Mouse (Mus musculus): ENCODE data around the gene Gm49405.

Gene Gm49405

DNA sequence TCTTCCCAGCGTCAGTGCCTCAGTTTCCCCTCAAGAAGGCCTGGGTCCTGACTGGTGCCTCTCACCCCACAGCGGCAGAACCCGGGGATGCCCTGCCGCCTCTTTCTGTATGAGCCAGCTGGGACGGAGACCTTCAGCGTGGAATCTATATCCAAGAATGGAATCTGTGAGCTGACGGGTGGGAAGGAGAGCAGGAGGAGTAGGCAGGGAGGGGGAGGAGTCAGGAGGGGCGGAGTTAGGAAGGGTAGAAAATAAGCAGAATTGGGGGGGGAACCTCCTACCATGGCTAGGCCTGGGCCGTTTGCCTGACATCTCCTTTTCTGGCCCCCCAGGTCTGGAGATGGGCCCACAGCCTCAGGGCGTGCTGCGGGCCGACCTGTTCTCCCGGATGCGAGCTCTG lies 12.4 kb upstream of the Gm49405 start:
- DNase-seq (ENCODE audit: low spot score in 2 of 2), result no peak

DNA sequence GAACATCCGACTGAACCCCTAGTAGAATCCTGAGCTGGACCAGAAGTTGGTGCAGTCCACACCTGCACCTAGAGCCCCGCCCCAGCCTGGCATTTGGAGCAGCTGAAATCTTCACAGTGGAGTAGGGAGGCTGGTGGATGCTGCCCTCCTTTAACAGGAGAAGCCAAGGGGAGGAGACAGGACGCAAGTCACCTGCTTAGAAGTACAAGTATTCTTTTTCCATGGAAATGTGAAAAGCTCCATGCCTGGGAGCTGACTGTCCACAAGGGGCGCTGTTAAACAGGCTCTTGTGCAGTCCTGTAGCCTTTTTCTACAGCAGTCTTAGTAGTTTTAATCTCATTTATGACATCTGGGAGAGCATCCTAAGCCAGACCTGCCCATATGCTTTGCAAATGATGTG lies 11.7 kb upstream of the Gm49405 start:
- DNase-seq (ENCODE audit: low spot score in 2 of 2), result no peak

DNA sequence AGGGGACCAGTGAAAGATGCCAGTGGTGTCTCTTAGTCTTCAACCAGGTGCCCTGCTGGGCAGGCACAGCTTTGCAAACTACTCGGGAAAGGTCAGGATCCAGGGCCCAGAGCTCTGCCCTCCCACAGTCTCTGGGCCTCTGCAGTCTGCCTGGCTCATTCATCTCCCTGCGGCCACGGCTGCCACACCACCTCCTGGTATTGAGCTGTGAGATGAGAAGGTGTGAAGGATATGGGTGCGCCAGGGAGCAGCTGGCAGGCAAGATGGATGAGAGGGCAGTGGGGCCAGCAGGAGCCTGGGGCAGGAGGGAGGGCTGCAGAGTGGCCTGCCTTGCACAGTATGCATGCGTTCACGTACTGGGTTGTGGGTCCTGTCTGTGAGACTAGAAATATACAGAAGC lies 9.6 kb upstream of the Gm49405 start:
- no peak for DNase-seq (ENCODE audit: low spot score in 2 of 2)

DNA sequence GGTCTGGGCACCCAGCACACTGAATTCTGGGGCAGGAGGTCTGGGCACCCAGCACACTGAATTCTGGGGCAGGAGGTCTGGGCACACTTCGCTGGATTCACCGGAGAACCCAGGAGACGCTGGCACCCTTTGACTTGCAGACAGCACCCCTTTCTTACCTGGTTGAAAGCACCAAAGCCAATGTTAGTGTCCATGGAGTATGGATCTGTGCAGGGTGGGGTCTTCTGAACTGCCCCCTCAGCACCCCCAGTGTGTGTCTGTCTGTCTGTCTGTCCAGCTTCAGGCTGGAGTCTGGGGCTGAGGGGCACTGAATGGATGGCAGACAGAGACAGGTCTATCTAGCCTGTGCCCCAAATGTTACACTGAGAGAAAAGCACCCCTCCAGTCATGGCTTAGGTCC lies 8.9 kb upstream of the Gm49405 start:
- DNase-seq (ENCODE audit: low spot score in 2 of 2), result no peak

DNA sequence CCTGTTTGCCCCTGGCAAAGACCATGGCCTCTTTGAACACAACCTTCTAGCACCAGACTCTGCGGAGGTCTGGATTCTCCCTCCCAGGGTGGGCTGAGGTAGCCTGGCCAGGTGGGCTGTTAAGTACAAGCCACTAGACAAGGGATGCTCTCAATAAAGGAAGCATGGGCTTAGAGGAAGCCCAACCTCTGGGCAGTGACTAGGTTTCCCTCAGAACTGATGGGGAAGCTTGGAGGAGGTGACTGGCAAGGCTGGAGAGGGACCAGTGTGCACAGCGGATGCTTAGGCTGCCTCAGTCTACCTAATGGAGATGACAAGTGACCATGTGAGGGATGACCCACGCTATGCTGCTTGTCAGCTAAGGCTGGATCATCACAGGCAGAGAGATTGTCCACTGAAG lies 8.5 kb upstream of the Gm49405 start:
- no peak for DNase-seq (ENCODE audit: low spot score in 2 of 2)

DNA sequence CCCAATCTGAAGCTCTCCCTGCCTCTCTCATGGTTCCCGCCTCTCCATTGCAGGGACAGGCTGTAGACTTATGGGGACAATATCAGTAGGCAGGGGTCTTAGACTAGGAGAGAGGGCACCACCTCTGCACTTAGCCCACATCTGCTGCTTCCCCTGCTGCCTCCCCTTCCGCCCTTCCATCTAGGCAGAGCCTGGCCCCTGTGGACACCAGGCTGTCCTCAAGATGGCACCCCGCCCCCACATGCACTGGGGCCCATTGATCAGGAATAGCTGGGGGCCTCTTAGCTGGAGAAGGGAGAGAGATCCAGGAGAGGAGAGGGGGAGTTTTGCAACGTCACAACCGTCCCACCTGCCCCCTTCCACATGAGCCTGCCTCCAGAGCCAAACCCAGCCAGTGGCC lies 8.0 kb upstream of the Gm49405 start, which contains the start of gene Tbx10:
Gene Tbx10, plus strand, starts transcription at position 337 of the 400 bp plus-strand sequence.
- no peak for DNase-seq (ENCODE audit: low spot score in 2 of 2)

DNA sequence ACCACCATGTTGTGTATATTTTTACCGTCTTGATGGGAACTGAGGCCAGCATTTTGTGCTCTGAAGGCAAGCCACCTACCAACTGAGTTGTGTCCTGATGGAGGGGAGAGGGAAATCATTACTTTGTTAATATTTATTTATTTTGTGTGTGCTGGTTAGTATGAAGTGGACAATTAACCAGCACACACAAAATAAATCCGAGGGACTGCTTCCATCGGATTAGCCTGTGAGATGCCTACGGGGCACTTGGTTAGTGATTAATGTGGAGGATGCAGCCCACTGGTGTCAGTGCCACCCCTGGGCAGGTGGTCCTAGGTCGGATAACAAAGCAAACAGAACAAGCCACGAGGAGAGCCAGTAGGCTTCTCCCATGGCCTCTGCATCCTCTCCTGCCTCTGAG lies 5.5 kb upstream of the Gm49405 start:
- DNase-seq (ENCODE audit: low spot score in 2 of 2), result no peak

DNA sequence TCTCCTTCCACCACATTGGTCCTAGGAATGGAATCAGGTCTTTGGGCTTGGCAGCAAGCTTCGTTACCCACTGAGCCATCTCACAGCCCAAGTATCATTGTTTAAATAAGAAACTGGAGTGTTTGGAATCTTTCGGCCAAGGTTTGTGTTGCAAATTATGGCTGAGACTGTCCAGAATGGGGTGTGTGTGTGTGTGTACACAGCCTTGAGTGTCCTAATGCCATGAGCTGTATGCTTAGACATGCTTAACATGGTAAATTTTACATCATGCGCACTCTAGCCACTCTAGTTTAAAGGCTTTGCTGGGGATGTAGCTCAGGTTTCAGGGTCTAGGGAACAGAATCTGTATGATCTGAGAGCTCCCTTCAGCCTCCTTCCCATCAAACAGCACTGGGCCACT lies 4.9 kb upstream of the Gm49405 start:
- no peak for DNase-seq (ENCODE audit: low spot score in 2 of 2)

DNA sequence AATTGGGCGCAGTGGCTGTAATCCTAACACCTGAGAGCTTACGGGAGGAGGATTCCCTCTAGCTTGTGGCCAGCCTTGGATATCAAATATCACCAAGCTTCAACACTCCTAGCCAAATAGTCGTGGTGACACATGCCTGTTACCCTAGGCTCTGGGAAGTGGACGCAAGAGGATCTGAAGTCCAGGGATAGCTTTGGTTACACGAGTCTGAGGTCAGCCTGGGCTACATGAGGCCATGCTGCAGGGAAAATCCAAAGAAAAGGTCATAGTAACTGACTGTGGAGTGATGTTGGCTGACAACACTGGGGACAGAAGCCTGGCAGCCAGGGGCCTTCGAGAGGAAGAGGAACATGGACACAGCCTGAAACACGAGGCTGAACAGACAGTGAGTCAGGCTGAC lies 4.3 kb upstream of the Gm49405 start:
- DNase-seq (ENCODE audit: low spot score in 2 of 2), result no peak

DNA sequence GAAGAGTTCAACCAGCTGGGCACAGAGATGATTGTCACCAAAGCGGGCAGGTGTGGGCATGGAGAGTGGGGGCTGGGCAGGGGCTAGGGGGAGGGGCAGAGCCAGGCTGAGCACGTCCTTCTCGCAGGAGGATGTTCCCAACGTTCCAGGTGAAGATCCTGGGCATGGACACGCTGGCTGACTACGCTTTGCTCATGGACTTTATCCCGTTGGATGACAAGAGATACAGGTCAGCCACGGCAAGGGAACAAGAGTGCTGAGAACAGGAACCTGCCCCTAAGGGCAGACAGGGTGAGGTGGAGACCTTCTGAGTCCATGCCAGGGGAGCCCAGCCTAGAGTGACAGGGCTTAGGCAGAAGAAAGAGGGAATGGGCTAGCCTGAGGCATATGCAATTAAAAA lies 3.7 kb upstream of the Gm49405 start:
- DNase-seq (ENCODE audit: low spot score in 2 of 2), result no peak

DNA sequence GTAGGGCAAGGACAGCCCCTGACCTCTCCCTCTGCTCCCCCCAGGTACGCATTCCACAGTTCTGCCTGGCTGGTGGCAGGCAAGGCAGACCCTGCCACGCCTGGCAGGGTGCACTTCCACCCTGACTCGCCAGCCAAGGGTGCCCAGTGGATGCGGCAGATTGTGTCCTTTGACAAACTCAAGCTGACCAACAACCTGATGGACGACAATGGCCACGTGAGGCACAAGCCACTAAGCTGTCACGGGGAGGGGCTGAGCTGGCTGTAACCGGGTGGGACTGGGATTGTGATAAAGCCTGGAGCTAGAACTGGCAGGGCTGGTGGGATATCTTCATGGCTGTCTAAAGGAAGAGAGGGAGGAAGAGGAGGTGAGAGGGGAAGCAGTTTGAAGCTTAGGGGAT lies 3.2 kb upstream of the Gm49405 start:
- no peak for DNase-seq (ENCODE audit: low spot score in 2 of 2)

DNA sequence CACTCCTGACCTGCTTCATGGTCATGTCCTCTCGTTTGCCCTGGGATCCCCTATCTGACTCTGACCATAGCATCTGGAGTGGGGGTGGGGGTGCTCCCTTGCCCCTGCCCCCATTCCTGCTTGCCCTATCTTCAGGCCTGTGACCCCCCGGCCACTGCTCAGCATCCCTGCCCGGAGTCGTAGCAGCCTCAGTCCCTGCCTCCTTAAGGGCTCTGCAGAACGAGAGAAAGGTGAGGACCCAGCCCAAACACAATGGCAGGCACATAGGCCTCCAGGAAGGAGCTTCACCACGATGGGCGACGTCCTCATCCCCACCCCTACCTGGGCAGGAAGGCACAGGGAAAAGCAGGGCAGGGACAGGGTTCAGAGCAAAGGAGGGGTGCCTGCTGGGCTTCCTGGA lies 2.1 kb upstream of the Gm49405 start:
- no peak for DNase-seq (ENCODE audit: low spot score in 2 of 2)

DNA sequence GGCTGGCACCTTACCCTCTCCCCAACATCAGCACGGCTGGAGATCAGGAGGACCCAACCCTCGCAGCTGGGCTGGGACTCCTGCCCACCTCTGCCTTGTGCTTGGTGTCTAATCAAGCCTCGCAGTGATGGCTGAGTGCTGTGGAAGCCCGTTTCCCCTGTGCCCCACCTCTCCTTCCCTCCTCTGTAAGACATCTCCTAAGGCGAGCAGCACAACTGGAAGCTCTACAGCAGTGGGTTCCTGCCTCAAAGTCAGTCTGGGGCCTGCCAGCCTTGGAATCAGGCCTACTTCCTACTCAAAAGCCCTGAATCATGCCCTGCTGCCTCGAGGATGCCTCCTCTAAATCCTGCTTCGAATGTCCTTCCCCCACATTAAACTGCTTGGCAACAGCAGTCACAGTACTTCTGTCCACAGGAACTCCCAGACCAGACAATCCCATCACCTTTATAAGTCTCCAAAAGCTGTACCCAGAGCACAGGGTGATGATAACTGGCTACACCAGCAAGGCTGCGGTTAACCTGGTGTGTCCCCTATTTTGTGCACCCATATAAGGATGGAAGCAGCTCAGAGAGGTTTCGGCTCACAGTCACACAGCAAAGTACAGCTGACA lies 1.2 kb upstream of the Gm49405 start:
- DNase-seq (ENCODE audit: low spot score in 2 of 2), result no peak

DNA sequence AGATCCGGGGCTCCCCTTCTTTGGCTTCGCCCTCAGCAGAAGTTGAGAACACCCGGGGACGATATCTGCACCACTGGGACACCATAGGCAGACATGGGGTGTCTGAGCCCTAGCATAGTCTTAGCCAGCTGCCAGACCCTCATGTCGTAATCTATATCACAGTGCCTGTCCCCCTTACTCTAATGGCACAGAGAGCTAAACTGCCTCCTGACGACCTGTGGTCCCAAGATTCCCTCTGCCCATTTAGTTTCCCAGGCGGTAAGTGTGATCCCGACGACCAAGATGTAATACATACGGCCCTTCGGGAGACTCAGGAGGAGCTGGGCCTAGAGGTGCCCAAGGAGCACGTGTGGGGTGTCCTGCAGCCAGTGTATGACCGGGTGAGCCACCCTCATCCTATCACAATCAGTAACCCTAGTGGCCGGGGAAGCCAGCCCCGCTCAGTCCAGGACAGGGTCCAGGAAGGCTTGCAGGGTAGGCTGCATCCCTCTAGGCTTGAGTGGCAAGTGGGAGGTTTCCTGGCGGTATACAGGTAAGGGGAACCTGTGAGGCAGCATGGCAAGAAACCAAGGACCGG lies 611 bp downstream of the Gm49405 start:
- DNase-seq (ENCODE audit: low spot score in 2 of 2), result no peak

DNA sequence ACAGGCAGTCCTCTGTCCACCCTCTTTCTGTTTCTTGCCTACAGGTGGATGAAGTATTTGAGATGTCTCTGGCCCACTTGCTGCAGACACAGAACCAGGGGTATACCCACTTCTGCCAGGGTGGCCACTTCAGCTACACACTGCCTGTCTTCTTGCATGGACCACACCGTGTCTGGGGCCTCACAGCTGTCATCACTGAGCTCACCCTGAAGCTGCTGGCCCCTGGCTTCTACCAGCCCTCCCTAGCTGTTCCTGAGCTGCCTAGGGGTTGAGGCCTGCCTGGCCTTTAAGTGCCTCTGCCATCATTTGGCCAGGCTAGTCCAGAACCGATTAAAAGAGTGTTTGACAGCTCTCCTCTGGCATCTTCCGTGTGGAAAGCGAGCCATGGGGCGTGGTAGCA lies 1.3 kb downstream of the Gm49405 start:
- DNase-seq (ENCODE audit: low spot score in 2 of 2), result no peak

DNA sequence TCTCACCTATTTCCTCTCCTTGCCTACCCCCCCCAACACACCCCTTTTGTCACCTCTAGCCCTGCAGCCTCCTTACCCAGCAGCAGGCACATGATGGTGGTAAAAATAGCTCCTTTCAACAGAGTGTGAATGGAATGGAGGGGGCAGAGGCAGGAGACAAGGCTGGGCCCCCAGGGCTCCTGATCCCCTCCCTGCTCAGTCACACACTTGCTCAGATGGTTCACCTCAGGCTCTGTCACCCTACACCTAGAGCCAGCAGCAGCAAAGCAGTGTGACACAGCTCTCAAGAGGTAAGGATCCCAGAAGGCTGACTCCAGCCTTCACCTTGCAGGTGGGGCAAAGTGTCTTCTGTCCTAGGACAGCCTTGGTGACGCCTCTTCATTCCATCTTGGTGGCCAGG lies 2.7 kb downstream of the Gm49405 start, which contains the start of gene Doc2g:
Gene Doc2g, plus strand, starts transcription at position 202 of the 400 bp plus-strand sequence.
- no peak for DNase-seq (ENCODE audit: low spot score in 2 of 2)

DNA sequence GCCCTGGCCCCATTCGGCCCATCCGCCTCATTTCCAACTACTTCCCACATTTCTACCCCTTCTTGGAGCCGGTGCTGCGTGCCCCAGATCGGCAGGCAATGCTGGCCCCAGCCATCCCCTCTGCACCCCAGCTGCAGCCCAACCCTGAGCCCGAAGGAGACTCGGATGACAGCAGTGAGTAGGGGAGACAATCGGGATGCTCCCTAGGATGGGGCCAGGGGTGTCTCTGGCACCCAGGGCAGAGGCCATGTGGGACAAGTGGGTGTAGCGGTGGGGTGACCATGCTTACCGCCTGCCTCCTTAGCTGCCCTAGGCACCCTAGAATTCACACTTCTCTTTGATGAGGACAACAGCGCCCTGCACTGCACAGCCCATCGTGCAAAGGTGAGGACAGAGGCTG lies 3.2 kb downstream of the Gm49405 start:
- no peak for DNase-seq (ENCODE audit: low spot score in 2 of 2)

DNA sequence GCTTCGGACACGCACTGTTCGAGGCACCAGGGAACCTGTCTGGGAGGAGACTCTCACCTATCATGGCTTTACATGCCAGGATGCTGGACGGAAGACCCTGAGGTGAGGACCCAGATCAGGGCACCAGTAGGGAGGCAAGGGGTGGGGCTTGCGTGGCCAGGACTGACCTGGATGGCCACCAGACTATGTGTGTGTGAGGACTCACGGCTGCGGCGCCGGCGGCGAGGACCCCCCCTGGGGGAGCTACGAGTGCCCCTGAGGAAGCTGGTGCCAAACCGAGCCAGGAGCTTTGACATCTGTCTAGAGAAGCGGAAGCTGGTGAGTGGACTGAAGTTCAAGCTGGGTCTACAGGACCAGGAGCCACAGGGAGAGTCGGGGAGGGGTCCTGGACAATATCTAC lies 3.9 kb downstream of the Gm49405 start:
- no peak for DNase-seq (ENCODE audit: low spot score in 2 of 2)

DNA sequence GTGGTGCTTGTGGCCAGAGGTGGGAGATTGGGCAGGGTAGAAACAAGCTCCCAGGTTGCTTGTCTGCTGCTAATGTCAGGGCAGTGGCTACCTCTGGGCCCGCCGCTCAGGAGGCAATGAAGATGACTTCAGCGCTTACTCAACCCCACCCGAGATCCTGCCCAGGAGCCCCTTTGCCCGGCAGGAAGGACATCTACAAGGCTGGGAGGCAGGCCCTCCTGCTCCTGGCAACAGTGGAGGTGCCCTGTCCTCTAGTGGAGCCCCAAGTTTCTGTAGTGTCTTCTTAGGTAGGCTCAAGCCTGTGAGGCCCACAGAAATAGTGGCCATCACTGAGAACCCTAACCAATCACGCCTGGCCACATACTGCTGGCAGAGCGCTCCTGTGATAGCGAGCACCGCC lies 4.7 kb downstream of the Gm49405 start:
- DNase-seq (ENCODE audit: low spot score in 2 of 2), result no peak

DNA sequence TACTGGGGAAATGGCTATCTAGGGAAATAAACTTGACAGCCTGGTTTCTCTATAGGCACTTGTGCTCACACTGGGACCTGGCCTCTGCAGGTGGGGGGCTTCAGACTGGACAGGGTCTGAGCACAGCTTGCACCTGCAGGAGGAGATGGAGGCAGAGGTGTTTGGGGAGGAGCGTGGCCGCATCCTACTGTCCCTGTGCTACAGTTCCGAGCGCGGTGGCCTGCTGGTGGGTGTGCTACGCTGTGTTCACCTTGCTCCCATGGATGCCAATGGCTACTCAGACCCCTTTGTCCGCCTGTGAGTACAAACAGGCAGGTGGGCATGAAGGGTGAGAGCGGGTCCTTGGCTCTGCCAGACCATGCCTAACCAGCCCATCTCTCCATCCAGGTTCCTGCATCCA lies 5.5 kb downstream of the Gm49405 start:
- DNase-seq (ENCODE audit: low spot score in 2 of 2), result no peak

DNA sequence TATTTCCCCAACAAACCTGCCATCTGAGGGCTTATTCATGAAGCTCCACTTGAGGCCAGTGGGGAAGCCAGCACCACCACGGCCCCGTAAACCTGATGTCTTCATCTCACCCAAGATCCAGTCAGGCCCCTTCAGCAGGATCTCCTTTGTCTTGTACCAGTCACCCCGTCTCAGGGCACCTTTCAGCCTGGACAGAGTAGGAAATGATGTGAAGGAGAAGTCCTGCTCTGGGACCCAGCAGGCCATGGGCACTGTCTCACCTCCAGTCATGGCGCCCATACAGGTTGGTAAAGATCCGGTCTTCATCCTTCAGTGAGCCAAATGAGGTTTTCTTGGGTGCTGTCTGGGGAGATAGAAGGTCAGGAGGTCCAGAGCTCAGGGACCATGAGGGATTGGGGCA lies 10.7 kb downstream of the Gm49405 start:
- no peak for DNase-seq (ENCODE audit: low spot score in 2 of 2)

DNA sequence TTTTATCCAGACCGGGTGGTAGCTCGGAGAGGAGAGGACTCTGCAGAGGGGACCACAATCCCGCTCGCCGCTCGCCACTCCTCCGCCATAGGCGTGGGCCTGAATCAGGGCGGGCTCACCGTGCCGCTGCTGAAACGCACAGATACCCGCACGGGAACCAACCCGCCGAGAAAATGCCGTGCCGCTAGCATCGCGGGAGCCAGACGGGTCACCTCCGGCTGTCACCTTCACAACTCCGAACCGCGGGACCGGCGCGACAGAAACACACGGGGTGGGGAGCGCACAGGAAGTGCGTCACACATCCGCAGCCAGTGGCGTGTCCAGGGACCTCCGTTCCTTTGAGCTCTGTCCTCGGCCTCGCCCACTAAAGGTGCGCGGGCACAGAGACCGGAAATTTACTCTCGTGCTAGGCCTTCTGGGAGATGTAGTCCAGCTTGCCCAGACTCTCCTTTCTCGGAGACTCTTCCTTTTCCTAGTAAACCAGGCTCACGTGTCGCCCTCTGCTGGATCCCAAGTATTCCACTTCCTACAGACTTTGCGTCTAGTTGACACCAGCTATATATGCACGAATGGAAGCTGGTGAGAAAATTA lies 12.1 kb downstream of the Gm49405 start, which contains the start of gene Ndufv1:
Gene Ndufv1, minus strand, starts transcription at position 375 of the 591 bp plus-strand sequence.
- DNase-seq (ENCODE audit: low spot score in 2 of 2), result peak; percentile 93 to 97

DNA sequence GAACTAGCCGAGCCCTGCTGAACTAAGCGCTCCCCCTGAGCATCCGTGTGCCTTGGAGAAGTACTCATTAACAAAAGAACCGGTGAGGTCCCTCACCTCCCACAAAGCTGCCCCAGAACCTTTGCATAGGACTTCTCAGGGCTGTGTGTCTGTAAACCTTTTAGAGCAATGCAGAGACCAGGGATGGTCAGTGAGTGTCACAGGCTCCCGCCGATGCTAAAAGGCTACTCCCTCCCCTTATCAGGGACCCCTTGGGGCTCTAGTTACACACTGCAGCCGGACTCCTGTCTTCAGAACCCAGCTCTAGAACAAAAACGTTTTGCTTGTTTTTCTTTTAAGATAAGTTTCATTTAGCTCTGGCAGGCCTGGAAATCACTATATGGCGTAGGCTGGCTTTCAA lies 12.6 kb downstream of the Gm49405 start:
- DNase-seq (ENCODE audit: low spot score in 2 of 2), result no peak

DNA sequence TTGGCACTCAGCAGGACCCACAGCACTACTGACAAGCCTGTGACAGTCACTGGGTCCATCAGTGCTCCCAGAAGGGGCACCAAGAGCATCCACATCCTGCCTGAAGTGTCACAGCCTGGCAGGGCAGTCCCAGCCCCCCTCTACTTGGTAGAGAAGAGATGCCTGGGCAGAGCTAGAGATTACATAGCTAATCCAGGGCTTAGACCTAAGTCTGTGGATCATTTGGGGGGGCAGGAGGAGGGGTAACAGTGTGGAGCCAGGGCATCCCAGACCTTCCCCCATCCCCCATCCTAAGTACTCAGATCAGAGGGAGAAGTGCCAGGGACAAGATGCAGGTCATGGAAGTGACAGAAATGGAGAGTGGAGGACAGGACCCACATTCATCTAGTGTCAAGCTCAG lies 14.4 kb downstream of the Gm49405 start:
- no peak for DNase-seq (ENCODE audit: low spot score in 2 of 2)
